Mouse (Mus musculus) c-Kit-positive CD71-positive TER-119-negative erythroid progenitor cells, embryonic 14.5 days (primary cell): ENCODE measurements around the gene Dusp19.
A peak's percentile ranks its signal among the peaks of the same experiment; 100 is the strongest.

ENCODE experiments used
- DNase-seq: peaks from one replicate; pipeline ENCODE4 v3.0.0-alpha.2; 2013; ENCODE audit warnings: low read depth

Dusp19 gene

GRCm38 (mm10) chr2:80638364-80639241, 21.8 kb downstream of the Dusp19 start:
- DNase-seq: peak; percentile 82

- no peak for DNase-seq
These were observed 22.6 kb downstream of the Dusp19 start for GRCm38 (mm10) chr2:80639398-80639797.

- DNase-seq: no peak
These were observed 23.0 kb downstream of the Dusp19 start for GRCm38 (mm10) chr2:80639864-80640263.

- DNase-seq: no peak
These were observed 44.6 kb downstream of the Dusp19 start for GRCm38 (mm10) chr2:80661414-80661813.

- no peak for DNase-seq
These were observed 45.8 kb downstream of the Dusp19 start for GRCm38 (mm10) chr2:80662682-80663081.

GRCm38 (mm10) chr2:80667396-80667964, 50.6 kb downstream of the Dusp19 start:
- DNase-seq: no peak

- DNase-seq: no peak
These were observed 53.2 kb downstream of the Dusp19 start for GRCm38 (mm10) chr2:80669868-80670666.

- no peak for DNase-seq
These were observed 62.0 kb downstream of the Dusp19 start for GRCm38 (mm10) chr2:80678803-80679202.
